Comparison of ENCODE assay signal across 27 mouse cellular contexts in genomic region chr12:79950579-79951112, GRCm38 (mm10).
DNase-seq lines count a peak whose midpoint lies in the region; ATAC-seq and TF ChIP-seq lines count a peak whose summit lies in the region.
"Had no signal": no experiment of that assay in that cellular context is flagged by ENCODE, and none has a peak within 500 bp of the region (broad histone marks: within the 10 kb centered on the region; RNA-seq: fewer than 3 reads in every experiment).

No protein-coding gene starts in this region.

- H3K4me3 ChIP-seq in intestine, embryonic 14.5 days (ENCODE audit: low read depth, low read length) = no peak overlapping the region
- no peak overlapping the region for H3K4me3 ChIP-seq in intestine, embryonic 15.5 days (replicated peaks)
- H3K4me3 ChIP-seq in kidney, embryonic 16.5 days (ENCODE audit: low read length) = no peak overlapping the region
- H3K4me3 ChIP-seq in C2C12 (ENCODE audit: insufficient read depth, poor library complexity, severe bottlenecking) = no peak overlapping the region
- no peak overlapping the region for H3K4me3 ChIP-seq in myocyte
- H3K4me3 ChIP-seq: embryonic facial prominence, embryonic 10.5 days; embryonic facial prominence, embryonic 15.5 days; heart, embryonic 13.5 days; limb, embryonic 10.5 days; limb, embryonic 15.5 days; midbrain, embryonic 13.5 days had no signal

- no peaks in the 10 kb centered on the region for H3K9me3 ChIP-seq in intestine, embryonic 14.5 days (ENCODE audit: control insufficient read depth, low read length)
- H3K9me3 ChIP-seq in intestine, embryonic 15.5 days = no peaks in the 10 kb centered on the region
- no peaks in the 10 kb centered on the region for H3K9me3 ChIP-seq in kidney, embryonic 16.5 days (ENCODE audit: low read length)
- H3K9me3 ChIP-seq: embryonic facial prominence, embryonic 10.5 days; embryonic facial prominence, embryonic 15.5 days; heart, embryonic 13.5 days; limb, embryonic 10.5 days; limb, embryonic 15.5 days; midbrain, embryonic 13.5 days had no signal

- no peak overlapping the region for H3K9ac ChIP-seq in intestine, embryonic 14.5 days (ENCODE audit: low read length)
- no peak overlapping the region for H3K9ac ChIP-seq in intestine, embryonic 15.5 days
- no peak overlapping the region for H3K9ac ChIP-seq in kidney, embryonic 16.5 days (replicated peaks; ENCODE audit: low read length)
- H3K9ac ChIP-seq: embryonic facial prominence, embryonic 15.5 days; limb, embryonic 15.5 days; midbrain, embryonic 13.5 days had no signal

- no peak for TF ChIP-seq POLR2A in myocyte (IDR thresholded peaks at IDR 0.05; ENCODE audit: insufficient read length, low read depth)

- H3K79me3 ChIP-seq in C2C12 (ENCODE audit: low read depth) = no peaks in the 10 kb centered on the region

- H3K79me2 ChIP-seq in C2C12 (ENCODE audit: control insufficient read depth, insufficient read depth) (no peaks in the 10 kb centered on the region), myocyte (ENCODE audit: control insufficient read depth, insufficient read depth) (no peaks in the 10 kb centered on the region)

- H3ac ChIP-seq in C2C12 (ENCODE audit: control insufficient read depth, insufficient read length, low read depth) (no peak overlapping the region), myocyte (ENCODE audit: control insufficient read depth, insufficient read length) (no peak overlapping the region)

- DNase-seq in intestine, embryonic 14.5 days (ENCODE audit: low spot score) = no peak
- DNase-seq in kidney, adult 18-20 months = no peak
- no peak for DNase-seq in T-cell, adult 2 months (ENCODE audit: low spot score)
- DNase-seq: adrenal gland, postnatal 10 days; B cell, adult 2 months; cerebellum, adult 8-10 months; cerebellum, postnatal 25 days; gastrocnemius, postnatal 36 days; heart, postnatal 10 days; kidney, adult 9 months; lung, postnatal 10 days; retina, postnatal 1 day; right cerebral cortex, postnatal 14 days had no signal

- peaks cover 33% of the 10 kb centered on the region for H3K4me1 ChIP-seq in intestine, embryonic 14.5 days (replicated peaks; ENCODE audit: control insufficient read depth, insufficient read depth, low read length)
- H3K4me1 ChIP-seq in intestine, embryonic 15.5 days (replicated peaks) = peaks cover 32% of the 10 kb centered on the region
- H3K4me1 ChIP-seq in kidney, embryonic 16.5 days (ENCODE audit: insufficient read depth, low read length) = peaks cover 52% of the 10 kb centered on the region

- no peak overlapping the region for H3K4me2 ChIP-seq in intestine, embryonic 14.5 days (ENCODE audit: low read length)
- no peak overlapping the region for H3K4me2 ChIP-seq in intestine, embryonic 15.5 days (replicated peaks)
- H3K4me2 ChIP-seq in kidney, embryonic 16.5 days (replicated peaks; ENCODE audit: low read depth, low read length) = no peak overlapping the region
- H3K4me2 ChIP-seq in myocyte (ENCODE audit: low read depth) = no peak overlapping the region
- H3K4me2 ChIP-seq: embryonic facial prominence, embryonic 15.5 days; heart, embryonic 13.5 days; limb, embryonic 15.5 days; midbrain, embryonic 13.5 days had no signal

- WGBS in intestine, embryonic 14.5 days = 86% methylated on average over 7 of the region's 7 CpGs
- WGBS in intestine, embryonic 15.5 days = 83% methylated on average over 7 of the region's 7 CpGs
- 83% methylated on average over 7 of the region's 7 CpGs for WGBS in kidney, embryonic 16.5 days

- H3K27me3 ChIP-seq in intestine, embryonic 14.5 days (replicated peaks; ENCODE audit: control insufficient read depth, insufficient read depth, low read length) = no peaks in the 10 kb centered on the region
- H3K27me3 ChIP-seq in intestine, embryonic 15.5 days (replicated peaks) = no peaks in the 10 kb centered on the region
- H3K27me3 ChIP-seq in kidney, embryonic 16.5 days (ENCODE audit: insufficient read depth, low read length) = no peaks in the 10 kb centered on the region
- no peaks in the 10 kb centered on the region for H3K27me3 ChIP-seq in C2C12 (ENCODE audit: control insufficient read depth, insufficient read depth, insufficient read length)
- H3K27me3 ChIP-seq in myocyte (ENCODE audit: control insufficient read depth, insufficient read depth, insufficient read length) = no peaks in the 10 kb centered on the region
- H3K27me3 ChIP-seq: CH12.LX; embryonic facial prominence, embryonic 15.5 days; heart, embryonic 13.5 days; limb, embryonic 15.5 days; midbrain, embryonic 13.5 days had no signal

- 0 out of 2 replicates have a peak overlapping the region, but pooled peaks have one; percentile 83 for H3K27ac ChIP-seq in intestine, embryonic 14.5 days (ENCODE audit: low read depth)
- no peak overlapping the region for H3K27ac ChIP-seq in intestine, embryonic 15.5 days
- peak overlapping the region; percentile 5; the same call in 1 of the 2 replicates for H3K27ac ChIP-seq in kidney, embryonic 16.5 days (ENCODE audit: low read length)
- H3K27ac ChIP-seq: embryonic facial prominence, embryonic 10.5 days; hindbrain, postnatal 0 days; limb, embryonic 10.5 days; limb, embryonic 15.5 days; macrophage; midbrain, embryonic 13.5 days had no signal

- ATAC-seq in intestine, embryonic 14.5 days (replicated peaks; ENCODE audit: low FRiP score, low TSS enrichment, low read depth) = no peak
- ATAC-seq in intestine, embryonic 15.5 days = no peak
- no peak for ATAC-seq in kidney, embryonic 16.5 days (ENCODE audit: low FRiP score, low TSS enrichment)
- ATAC-seq: forebrain, embryonic 14.5 days; hindbrain, postnatal 0 days; midbrain, embryonic 13.5 days had no signal

- H3K36me3 ChIP-seq in intestine, embryonic 14.5 days (ENCODE audit: control insufficient read depth, insufficient read depth, low read length) = no peaks in the 10 kb centered on the region
- no peaks in the 10 kb centered on the region for H3K36me3 ChIP-seq in intestine, embryonic 15.5 days
- H3K36me3 ChIP-seq in kidney, embryonic 16.5 days (ENCODE audit: insufficient read depth, low read length) = no peaks in the 10 kb centered on the region
- H3K36me3 ChIP-seq in C2C12 (ENCODE audit: control insufficient read depth, insufficient read depth) (no peaks in the 10 kb centered on the region), myocyte (ENCODE audit: control insufficient read depth, insufficient read depth) (no peaks in the 10 kb centered on the region)
- H3K36me3 ChIP-seq: embryonic facial prominence, embryonic 10.5 days; embryonic facial prominence, embryonic 15.5 days; heart, embryonic 13.5 days; limb, embryonic 10.5 days; limb, embryonic 15.5 days; midbrain, embryonic 13.5 days had no signal

- no peak for TF ChIP-seq CTCF in C2C12 (IDR thresholded peaks at IDR 0.05; ENCODE audit: control insufficient read depth, insufficient read depth, insufficient read length)

TF ChIP-seq in C2C12, 6 proteins besides CTCF, POLR2A, EP300 and RAD21:
- TF ChIP-seq CEBPB (IDR thresholded peaks at IDR 0.05; ENCODE audit: low read depth) (no peak), MYOD1 (IDR thresholded peaks at IDR 0.05; ENCODE audit: control insufficient read depth, insufficient read length, low read depth) (peak; percentile 40), USF1 (IDR thresholded peaks at IDR 0.05; ENCODE audit: low read depth) (peak; percentile 88), MYOG (IDR thresholded peaks at IDR 0.05; ENCODE audit: control insufficient read depth, extremely low read depth, insufficient read length) (no peak), MAX (IDR thresholded peaks at IDR 0.05) (peak; percentile 48), FOSL1 (IDR thresholded peaks at IDR 0.05; ENCODE audit: insufficient read depth, low read length, poor library complexity, severe bottlenecking) (peak; percentile 18)

TF ChIP-seq in myocyte, 11 proteins besides CTCF, POLR2A, EP300 and RAD21:
- peak; percentile 88 for TF ChIP-seq USF1 (IDR thresholded peaks at IDR 0.05; ENCODE audit: low read depth)
- TF ChIP-seq MYOD1 (IDR thresholded peaks at IDR 0.05; ENCODE audit: control insufficient read depth in 1 of 3, insufficient read length in 2 of 3, low read depth in 2 of 3) = peak in 2 of 3 experiments; percentile 9 to 10
- no peak for TF ChIP-seq CEBPB (IDR thresholded peaks at IDR 0.05; ENCODE audit: insufficient read depth, poor library complexity, severe bottlenecking)
